8 mouse cellular contexts compared by ENCODE assay signal in the genomic region with DNA sequence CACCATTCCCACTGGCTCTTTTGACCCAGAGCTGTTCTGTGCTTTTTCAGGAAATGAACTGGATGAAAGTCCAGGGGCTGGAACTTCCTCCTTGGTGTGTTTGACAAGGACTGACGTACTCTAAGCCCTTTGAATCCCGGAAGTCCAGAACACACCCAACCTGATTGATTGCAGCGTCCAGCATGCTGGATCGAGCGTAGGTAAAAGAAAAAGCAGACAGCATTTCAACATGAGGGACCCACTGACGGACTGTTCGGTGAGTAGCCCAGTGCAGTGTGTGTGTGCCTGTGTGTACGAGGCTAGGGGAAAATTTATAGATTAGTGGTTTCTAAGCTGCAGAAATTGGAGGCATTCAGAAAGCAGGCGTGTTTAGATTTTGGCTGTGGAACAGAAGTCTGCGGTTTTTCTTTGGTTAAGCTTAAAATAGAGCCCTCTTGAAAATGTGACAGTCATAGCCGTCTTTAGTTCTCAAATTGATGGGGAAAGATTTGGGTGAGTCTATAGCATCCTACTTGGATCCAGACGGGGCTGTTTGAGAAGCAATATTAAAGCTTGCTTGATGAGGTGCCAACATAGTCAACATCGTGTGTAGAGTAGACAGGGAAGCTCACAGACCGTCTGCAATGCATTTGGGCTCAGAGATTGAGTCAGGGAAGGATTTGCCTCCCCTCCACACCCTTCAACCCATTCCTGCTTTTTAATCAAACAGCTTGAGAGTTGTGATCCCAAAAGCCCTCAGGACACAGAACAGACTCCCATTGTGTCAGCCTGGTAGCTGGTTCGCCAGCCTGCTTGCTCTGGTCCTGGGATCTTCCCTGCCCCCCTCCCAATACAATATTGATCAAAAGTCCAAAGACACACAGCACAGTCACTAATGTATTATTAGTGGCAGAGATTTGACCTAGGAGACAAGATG. TPM values are rescaled to one million over a fixed set of nuclear protein-coding genes. Genes with fewer than 3 reads are reported as not detected.
DNase-seq lines count a peak whose midpoint lies in the region; ATAC-seq and TF ChIP-seq lines count a peak whose summit lies in the region.

Nostrin (plus strand) TSS at position 140 of the 916 bp plus-strand sequence.

- TF ChIP-seq CTCF in olfactory bulb, adult 2 months (IDR thresholded peaks at IDR 0.05; ENCODE audit: insufficient read depth, low read depth, low read length) = no peak

- no peaks in the 10 kb centered on the region for H3K36me3 ChIP-seq in heart, embryonic 16.5 days (ENCODE audit: control insufficient read depth, insufficient read depth)
- no peaks in the 10 kb centered on the region for H3K36me3 ChIP-seq in limb, embryonic 13.5 days
- no peaks in the 10 kb centered on the region for H3K36me3 ChIP-seq in midbrain, embryonic 13.5 days

- H3K9me3 ChIP-seq in heart, embryonic 16.5 days (replicated peaks; ENCODE audit: control insufficient read depth, low read length) = no peaks in the 10 kb centered on the region
- no peaks in the 10 kb centered on the region for H3K9me3 ChIP-seq in limb, embryonic 13.5 days
- no peaks in the 10 kb centered on the region for H3K9me3 ChIP-seq in midbrain, embryonic 13.5 days

- peak; percentile 16 to 20 for DNase-seq in urinary bladder, adult 18-20 months (ENCODE audit: low spot score in 2 of 2)
- no peak for DNase-seq in urinary bladder, adult 2 months (ENCODE audit: low spot score)
- DNase-seq in cerebellum, postnatal 36 days = no peak
- DNase-seq in thymus, postnatal 36 days = no peak

- H3K4me1 ChIP-seq in heart, embryonic 16.5 days (ENCODE audit: control insufficient read depth, insufficient read depth, low read length) = no peaks in the 10 kb centered on the region
- 0 out of 2 replicates have a peak, but pooled peaks cover 5% of the 10 kb centered on the region for H3K4me1 ChIP-seq in limb, embryonic 13.5 days
- H3K4me1 ChIP-seq in olfactory bulb, adult 2 months (ENCODE audit: control insufficient read depth, insufficient read depth, low read length) = no peaks in the 10 kb centered on the region
- H3K4me1 ChIP-seq in midbrain, embryonic 13.5 days (replicated peaks) = no peaks in the 10 kb centered on the region

- peak within 1 kb of the TSS; percentile 18 for H3K4me3 ChIP-seq in heart, embryonic 16.5 days (ENCODE audit: low read length)
- H3K4me3 ChIP-seq in limb, embryonic 13.5 days = no peak within 1 kb of the TSS
- H3K4me3 ChIP-seq in olfactory bulb, adult 2 months (ENCODE audit: insufficient read depth, low read depth, low read length) = peak within 1 kb of the TSS; percentile 10; the same call in 1 of the 2 replicates
- H3K4me3 ChIP-seq in midbrain, embryonic 13.5 days (replicated peaks) = no peak within 1 kb of the TSS

- WGBS in heart, embryonic 16.5 days = 40% methylated on average over 15 of the region's 15 CpGs
- WGBS in limb, embryonic 13.5 days = 46% methylated on average over 15 of the region's 15 CpGs
- 59% methylated on average over 15 of the region's 15 CpGs for WGBS in olfactory bulb, adult 2 months
- WGBS in midbrain, embryonic 13.5 days = 81% methylated on average over 15 of the region's 15 CpGs

- H3K4me2 ChIP-seq in heart, embryonic 16.5 days (ENCODE audit: low read depth, low read length) = peak within 1 kb of the TSS; percentile 14
- H3K4me2 ChIP-seq in limb, embryonic 13.5 days (replicated peaks) = 0 out of 2 replicates have a peak within 1 kb of the TSS, but pooled peaks have one; percentile 21
- H3K4me2 ChIP-seq in midbrain, embryonic 13.5 days (replicated peaks) = no peak within 1 kb of the TSS

- no peak within 1 kb of the TSS for H3K9ac ChIP-seq in heart, embryonic 16.5 days (ENCODE audit: low read length)
- H3K9ac ChIP-seq in limb, embryonic 13.5 days = no peak within 1 kb of the TSS
- no peak within 1 kb of the TSS for H3K9ac ChIP-seq in midbrain, embryonic 13.5 days (replicated peaks)

- no peaks in the 10 kb centered on the region for H3K27me3 ChIP-seq in heart, embryonic 16.5 days (ENCODE audit: control insufficient read depth, insufficient read depth, low read length)
- H3K27me3 ChIP-seq in limb, embryonic 13.5 days = no peaks in the 10 kb centered on the region
- no peaks in the 10 kb centered on the region for H3K27me3 ChIP-seq in midbrain, embryonic 13.5 days

- no peak for TF ChIP-seq POLR2A in olfactory bulb, adult 2 months (IDR thresholded peaks at IDR 0.05; ENCODE audit: insufficient read depth, low read depth, low read length)

- no peak within 1 kb of the TSS for H3K27ac ChIP-seq in heart, embryonic 16.5 days (ENCODE audit: low read length)
- H3K27ac ChIP-seq in limb, embryonic 13.5 days = no peak within 1 kb of the TSS
- peak within 1 kb of the TSS; percentile 40 for H3K27ac ChIP-seq in olfactory bulb, adult 2 months (ENCODE audit: insufficient read depth, low read depth, low read length)
- no peak within 1 kb of the TSS for H3K27ac ChIP-seq in midbrain, embryonic 13.5 days

- peak; percentile 77 for ATAC-seq in heart, embryonic 16.5 days (replicated peaks; ENCODE audit: extremely low read depth, insufficient read depth, low FRiP score)
- ATAC-seq in limb, embryonic 13.5 days (ENCODE audit: low FRiP score, low read depth) = no peak; the same call in 1 of the 2 replicates
- no peak for ATAC-seq in midbrain, embryonic 13.5 days

RNA-seq across cellular contexts. Expression of gene Nostrin, which starts in this region (rescaled TPM):
- polyA plus RNA-seq in urinary bladder, adult 2 months (2012; rRNA removed) = 6.1 and 7.8 TPM in 2 replicates
- polyA plus RNA-seq in heart, embryonic 16.5 days (2015; fragmentation: Nextera tagmentation; extraction: Ambion mirVana) = 5.2 and 6.4 TPM in 2 replicates
- 0.92 and 1.1 TPM in 2 replicates for polyA plus RNA-seq in limb, embryonic 13.5 days (2015; fragmentation: Nextera tagmentation; extraction: Ambion mirVana)
- not detected in 2 replicates for polyA plus RNA-seq in olfactory bulb, adult 2 months (2012; ENCODE audit: insufficient read depth, insufficient read length, low replicate concordance, missing spikeins)
- polyA plus RNA-seq in midbrain, embryonic 13.5 days (2015; fragmentation: Nextera tagmentation; extraction: Ambion mirVana) = 0.50 and 1.2 TPM in 2 replicates

Comparison
In these comparisons a context has a peak if more than half of its experiments do, and no peak if none do; other contexts are left out.
1. DNase-seq: peak in urinary bladder, adult 18-20 months (2 of 2); none in urinary bladder, adult 2 months (single experiment), cerebellum, postnatal 36 days (0 of 2) and thymus, postnatal 36 days (0 of 2).
2. H3K4me3 ChIP-seq: peak in heart, embryonic 16.5 days (single experiment) and olfactory bulb, adult 2 months (single experiment); none in limb, embryonic 13.5 days (single experiment) and midbrain, embryonic 13.5 days (single experiment).